Mouse (Mus musculus) ES-Bruce4 (cell line): ENCODE results near the gene Thsd7b.

Source experiments
- CTCF ChIP-seq: IDR thresholded peaks from one replicate; pipeline ENCODE4 v1.8.1; 2011; ENCODE audit warnings: low read depth, low read length
- EP300 ChIP-seq: IDR thresholded peaks from 2 replicates; pipeline ENCODE4 v1.6.1; 2011; ENCODE audit warnings: low read depth, low read length; ENCODE audit not compliant: insufficient read depth
- POLR2A ChIP-seq: IDR thresholded peaks from one replicate; pipeline ENCODE4 v1.8.1; 2011; ENCODE audit warnings: low read length; ENCODE audit not compliant: insufficient read depth

DNA sequence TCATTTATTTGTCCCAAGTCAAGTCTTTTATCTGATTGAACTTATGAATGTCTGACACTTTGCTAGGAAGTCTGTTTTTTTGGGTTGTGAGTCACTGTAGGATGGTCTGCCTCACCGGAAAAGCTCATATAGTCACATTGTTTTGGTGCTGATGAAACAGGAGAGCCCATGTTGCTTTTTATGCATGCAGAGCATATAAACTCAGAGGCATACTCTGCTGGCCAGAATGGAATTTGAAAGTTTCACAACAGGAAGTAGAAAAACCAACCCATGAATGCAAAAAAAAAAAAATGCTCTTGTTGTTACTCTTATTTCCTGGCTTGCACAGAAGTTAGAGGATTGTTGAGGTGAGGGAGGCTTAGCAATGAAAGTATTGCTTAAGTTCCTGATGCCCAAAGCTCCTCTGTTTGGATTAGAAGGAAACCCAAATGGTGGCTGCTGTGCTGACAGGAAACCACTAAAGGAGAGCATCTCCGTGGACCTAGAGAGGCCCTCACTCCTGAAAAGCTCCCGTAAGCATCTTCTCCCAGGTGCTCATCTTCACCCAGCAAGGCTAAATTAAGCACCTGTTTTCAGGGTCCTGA, 269.6 kb downstream of the Thsd7b start:
- no peak for TF ChIP-seq CTCF
- no peak for TF ChIP-seq POLR2A
- TF ChIP-seq EP300: no peak
